Mouse (Mus musculus): ENCODE measurements around the gene Specc1l. TPM values are rescaled to one million over a fixed set of nuclear protein-coding genes. Genes with fewer than 3 reads are reported as not detected.
A peak's percentile ranks its signal among the peaks of the same experiment; 100 is the strongest.

Specc1l gene
- polyA plus RNA-seq, 1 experiment from 2014 or later = 13.0 TPM

- Histone ChIP-seq H3K36me3 (ENCODE audit: control insufficient read depth, insufficient read depth) (peaks cover 57% of the 10 kb centered on the region), H3K9ac (ENCODE audit: low read depth, low read length) (no peak overlapping the region), H3K4me1 (replicated peaks; ENCODE audit: control insufficient read depth, insufficient read depth, low read length) (no peaks in the 10 kb centered on the region), H3K4me2 (replicated peaks; ENCODE audit: low read depth) (no peak overlapping the region), H3K27me3 (replicated peaks; ENCODE audit: control insufficient read depth, insufficient read depth, low read length) (no peaks in the 10 kb centered on the region), H3K9me3 (ENCODE audit: control insufficient read depth) (no peaks in the 10 kb centered on the region), H3K27ac (ENCODE audit: low read depth, low read length) (no peak overlapping the region; the same call in 1 of the 2 replicates), H3K4me3 (ENCODE audit: low read depth, low read length) (no peak overlapping the region)
- peak; percentile 60; the same call in 1 of the 2 replicates for ATAC-seq
- 60% methylated on average over 8 of the region's 8 CpGs for WGBS
- no peak for TF ChIP-seq CTCF (IDR thresholded peaks at IDR 0.05; ENCODE audit: low read depth)
Observed at GRCm38 (mm10) chr10:75240583-75241250, 28.8 kb downstream of the Specc1l start.

DNA sequence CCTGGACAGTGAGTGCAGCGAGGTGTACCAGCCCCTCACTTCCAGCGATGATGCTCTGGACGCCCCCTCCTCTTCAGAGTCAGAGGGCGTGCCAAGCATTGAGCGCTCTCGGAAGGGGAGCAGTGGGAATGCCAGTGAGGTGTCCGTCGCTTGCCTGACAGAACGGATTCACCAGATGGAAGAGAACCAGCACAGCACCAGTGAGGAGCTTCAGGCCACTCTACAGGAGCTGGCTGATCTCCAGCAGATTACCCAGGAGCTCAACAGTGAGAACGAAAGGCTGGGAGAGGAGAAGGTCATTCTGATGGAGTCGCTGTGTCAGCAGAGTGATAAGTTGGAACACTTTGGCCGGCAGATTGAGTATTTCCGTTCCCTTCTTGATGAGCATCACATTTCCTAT lies 33.9 kb downstream of the Specc1l start:
- Histone ChIP-seq H3K36me3 (ENCODE audit: control insufficient read depth, insufficient read depth) (peaks cover 89% of the 10 kb centered on the region), H3K27ac (ENCODE audit: low read depth, low read length) (no peak overlapping the region), H3K9me3 (ENCODE audit: control insufficient read depth) (no peaks in the 10 kb centered on the region), H3K4me2 (replicated peaks; ENCODE audit: low read depth) (no peak overlapping the region), H3K4me1 (replicated peaks; ENCODE audit: control insufficient read depth, insufficient read depth, low read length) (no peaks in the 10 kb centered on the region), H3K27me3 (replicated peaks; ENCODE audit: control insufficient read depth, insufficient read depth, low read length) (no peaks in the 10 kb centered on the region), H3K4me3 (ENCODE audit: low read depth, low read length) (no peak overlapping the region), H3K9ac (ENCODE audit: low read depth, low read length) (no peak overlapping the region)
- TF ChIP-seq CTCF (IDR thresholded peaks at IDR 0.05; ENCODE audit: low read depth) = no peak
- 89% methylated on average over 13 of the region's 13 CpGs for WGBS
- no peak for ATAC-seq

DNA sequence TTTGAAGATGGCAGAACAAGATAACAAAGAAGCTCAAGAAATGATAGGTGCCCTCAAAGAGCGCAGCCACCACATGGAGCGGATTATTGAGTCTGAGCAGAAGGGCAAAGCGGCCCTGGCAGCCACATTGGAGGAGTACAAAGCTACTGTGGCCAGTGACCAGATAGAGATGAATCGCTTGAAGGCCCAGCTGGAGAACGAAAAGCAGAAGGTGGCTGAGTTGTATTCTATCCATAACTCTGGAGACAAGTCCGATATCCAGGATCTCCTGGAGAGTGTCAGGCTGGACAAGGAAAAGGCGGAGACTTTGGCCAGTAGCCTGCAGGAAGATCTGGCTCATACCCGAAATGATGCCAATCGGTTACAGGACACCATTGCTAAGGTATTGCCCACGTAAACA lies 34.5 kb downstream of the Specc1l start:
- no peak for ATAC-seq
- Histone ChIP-seq H3K27ac (ENCODE audit: low read depth, low read length) (no peak overlapping the region), H3K27me3 (replicated peaks; ENCODE audit: control insufficient read depth, insufficient read depth, low read length) (no peaks in the 10 kb centered on the region), H3K4me1 (replicated peaks; ENCODE audit: control insufficient read depth, insufficient read depth, low read length) (no peaks in the 10 kb centered on the region), H3K9me3 (ENCODE audit: control insufficient read depth) (no peaks in the 10 kb centered on the region), H3K36me3 (ENCODE audit: control insufficient read depth, insufficient read depth) (peaks cover 85% of the 10 kb centered on the region), H3K4me3 (ENCODE audit: low read depth, low read length) (no peak overlapping the region), H3K9ac (ENCODE audit: low read depth, low read length) (no peak overlapping the region), H3K4me2 (replicated peaks; ENCODE audit: low read depth) (no peak overlapping the region)
- 88% methylated on average over 10 of the region's 10 CpGs for WGBS
- TF ChIP-seq CTCF (IDR thresholded peaks at IDR 0.05; ENCODE audit: low read depth) = no peak

- Histone ChIP-seq H3K27ac (ENCODE audit: low read depth, low read length) (no peak overlapping the region), H3K36me3 (ENCODE audit: control insufficient read depth, insufficient read depth) (peaks cover 59% of the 10 kb centered on the region), H3K27me3 (replicated peaks; ENCODE audit: control insufficient read depth, insufficient read depth, low read length) (no peaks in the 10 kb centered on the region), H3K4me3 (ENCODE audit: low read depth, low read length) (no peak overlapping the region), H3K9ac (ENCODE audit: low read depth, low read length) (no peak overlapping the region), H3K4me1 (replicated peaks; ENCODE audit: control insufficient read depth, insufficient read depth, low read length) (no peaks in the 10 kb centered on the region), H3K4me2 (replicated peaks; ENCODE audit: low read depth) (no peak overlapping the region), H3K9me3 (ENCODE audit: control insufficient read depth) (no peaks in the 10 kb centered on the region)
- TF ChIP-seq CTCF (IDR thresholded peaks at IDR 0.05; ENCODE audit: low read depth) = peak; percentile 84
- WGBS = 55% methylated on average over 2 of the region's 2 CpGs
- ATAC-seq = no peak
Observed at GRCm38 (mm10) chr10:75251011-75251410, 39.1 kb downstream of the Specc1l start.

DNA sequence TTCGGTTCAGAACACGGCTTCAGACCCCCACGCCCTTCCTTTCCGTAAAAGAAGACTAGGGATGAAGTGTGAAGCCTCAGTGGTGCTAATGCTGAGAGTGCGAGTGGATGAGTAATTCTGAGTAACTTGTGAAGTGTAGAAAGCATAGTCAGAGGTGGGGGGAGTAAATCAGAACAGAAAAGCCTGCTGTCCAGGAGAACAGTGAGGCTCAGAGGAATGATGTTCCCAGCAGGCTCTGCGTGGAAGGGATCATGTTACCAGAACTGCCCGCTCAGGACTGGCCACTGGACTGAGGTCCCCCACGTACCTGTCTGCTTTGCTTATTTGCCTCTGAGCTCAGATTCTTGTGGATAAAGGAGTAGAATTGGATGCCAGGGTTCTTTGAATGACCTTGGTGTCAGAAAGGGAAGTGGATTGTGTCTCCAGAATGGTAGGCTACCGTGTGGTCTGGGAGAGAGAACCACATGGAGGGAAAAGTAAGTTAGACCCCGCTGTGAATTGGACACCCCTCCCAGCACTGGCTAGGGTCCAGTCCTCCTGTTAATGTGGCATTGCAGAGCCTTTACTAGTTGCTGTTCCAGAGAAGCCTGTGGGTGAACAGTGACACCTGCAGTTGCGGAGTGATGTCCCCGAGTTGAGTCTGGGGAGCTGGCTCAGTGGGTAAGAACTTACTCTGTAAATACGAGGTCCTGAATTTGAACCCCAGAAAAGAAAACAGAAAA lies 40.6 kb downstream of the Specc1l start:
- Histone ChIP-seq H3K36me3 (ENCODE audit: control insufficient read depth, insufficient read depth) (peaks cover 53% of the 10 kb centered on the region), H3K4me3 (ENCODE audit: low read depth, low read length) (no peak overlapping the region), H3K27me3 (replicated peaks; ENCODE audit: control insufficient read depth, insufficient read depth, low read length) (no peaks in the 10 kb centered on the region), H3K27ac (ENCODE audit: low read depth, low read length) (no peak overlapping the region), H3K4me2 (replicated peaks; ENCODE audit: low read depth) (no peak overlapping the region), H3K9me3 (ENCODE audit: control insufficient read depth) (no peaks in the 10 kb centered on the region), H3K4me1 (replicated peaks; ENCODE audit: control insufficient read depth, insufficient read depth, low read length) (no peaks in the 10 kb centered on the region), H3K9ac (ENCODE audit: low read depth, low read length) (no peak overlapping the region)
- no peak for ATAC-seq
- TF ChIP-seq CTCF (IDR thresholded peaks at IDR 0.05; ENCODE audit: low read depth) = 0 out of 2 replicates have a peak, but pooled peaks have one; percentile 5
- WGBS = 75% methylated on average over 13 of the region's 13 CpGs

GRCm38 (mm10) chr10:75255091-75255490 lies 43.2 kb downstream of the Specc1l start:
- H3K9ac ChIP-seq (ENCODE audit: low read depth, low read length) = no peak overlapping the region
- no peak overlapping the region for H3K4me3 ChIP-seq (ENCODE audit: low read depth, low read length)
- no peak overlapping the region for H3K27ac ChIP-seq (ENCODE audit: low read depth, low read length)
- no peaks in the 10 kb centered on the region for H3K4me1 ChIP-seq (replicated peaks; ENCODE audit: control insufficient read depth, insufficient read depth, low read length)
- H3K4me2 ChIP-seq (replicated peaks; ENCODE audit: low read depth) = no peak overlapping the region
- TF ChIP-seq CTCF (IDR thresholded peaks at IDR 0.05; ENCODE audit: low read depth) = peak; percentile 74
- ATAC-seq = no peak
- H3K36me3 ChIP-seq (ENCODE audit: control insufficient read depth, insufficient read depth) = peaks cover 46% of the 10 kb centered on the region
- no peaks in the 10 kb centered on the region for H3K9me3 ChIP-seq (ENCODE audit: control insufficient read depth)
- 66% methylated on average over 2 of the region's 2 CpGs for WGBS
- no peaks in the 10 kb centered on the region for H3K27me3 ChIP-seq (replicated peaks; ENCODE audit: control insufficient read depth, insufficient read depth, low read length)
